Mouse (Mus musculus) MEL (cell line): ENCODE results near the gene Stmnd1.

Experiments used
- CTCF ChIP-seq, 3 experiments: IDR thresholded peaks in 2 of 3; conservative IDR thresholded peaks in 1 of 3; 2 replicates each; pipeline ENCODE4 v1.5.1; 2011 to 2012; ENCODE audit warnings: low read length in 3 of 3, low read depth in 2 of 3, mild to moderate bottlenecking in 2 of 3, improper control_type of control experiment in 1 of 3, inconsistent platforms in 1 of 3, mixed read lengths in 1 of 3, moderate library complexity in 1 of 3; ENCODE audit not compliant: control insufficient read depth in 1 of 3, insufficient read depth in 1 of 3, poor library complexity in 1 of 3, severe bottlenecking in 1 of 3
- ELF1 ChIP-seq: IDR thresholded peaks from 2 replicates; pipeline ENCODE4 v1.6.1; 2014; ENCODE audit warnings: low read depth, mild to moderate bottlenecking, inconsistent platforms, low read length, improper control_type of control experiment, moderate library complexity
- EP300 ChIP-seq, 2 experiments: IDR thresholded peaks; 2 replicates each; pipeline ENCODE4 v1.6.1; 2011; ENCODE audit warnings: improper control_type of control experiment in 2 of 2, low read length in 2 of 2, low read depth in 1 of 2, mild to moderate bottlenecking in 1 of 2
- GABPA ChIP-seq: IDR thresholded peaks from 2 replicates; pipeline ENCODE4 v1.6.1; 2012; ENCODE audit warnings: low read depth, mild to moderate bottlenecking, inconsistent platforms, low read length, improper control_type of control experiment, moderate library complexity
- GATA1 ChIP-seq: IDR thresholded peaks from 2 replicates; pipeline ENCODE4 v1.6.1; 2011; ENCODE audit warnings: low read depth, low read length, improper control_type of control experiment
- MAFK ChIP-seq: IDR thresholded peaks from 2 replicates; pipeline ENCODE4 v1.6.1; 2011; ENCODE audit warnings: low read depth, mild to moderate bottlenecking, low read length, improper control_type of control experiment, borderline replicate concordance
- MAX ChIP-seq: IDR thresholded peaks from 2 replicates; pipeline ENCODE4 v1.6.1; 2011; ENCODE audit warnings: low read length, improper control_type of control experiment
- MAZ ChIP-seq: IDR thresholded peaks from 2 replicates; pipeline ENCODE4 v1.6.1; 2012; ENCODE audit warnings: low read depth, mild to moderate bottlenecking, inconsistent platforms, low read length, improper control_type of control experiment
- MXI1 ChIP-seq: IDR thresholded peaks from 2 replicates; pipeline ENCODE4 v1.6.1; 2011; ENCODE audit warnings: mild to moderate bottlenecking, low read depth, low read length, improper control_type of control experiment
- POLR2A ChIP-seq, 2 experiments: IDR thresholded peaks; 2 replicates each; pipeline ENCODE4 v1.6.1; 2011 to 2012; ENCODE audit warnings: low read length in 2 of 2, mild to moderate bottlenecking in 2 of 2, control low read depth in 1 of 2, improper control_type of control experiment in 1 of 2, low read depth in 1 of 2, moderate library complexity in 1 of 2; ENCODE audit not compliant: control insufficient read depth in 1 of 2, insufficient read depth in 1 of 2, poor library complexity in 1 of 2
- POLR2AphosphoS2 ChIP-seq: IDR thresholded peaks from 2 replicates; pipeline ENCODE4 v1.6.1; 2011; ENCODE audit warnings: low read length, improper control_type of control experiment
- ZC3H11A ChIP-seq: IDR thresholded peaks from 2 replicates; pipeline ENCODE4 v1.6.1; 2012; ENCODE audit warnings: low read depth, mild to moderate bottlenecking, inconsistent platforms, low read length, improper control_type of control experiment
- ZKSCAN1 ChIP-seq: IDR thresholded peaks from 2 replicates; pipeline ENCODE4 v1.6.1; 2012; ENCODE audit warnings: low read depth, mild to moderate bottlenecking, inconsistent platforms, low read length, improper control_type of control experiment, moderate library complexity
- ZMIZ1 ChIP-seq: IDR thresholded peaks from 2 replicates; pipeline ENCODE4 v1.6.1; 2012; ENCODE audit warnings: low read depth, mild to moderate bottlenecking, inconsistent platforms, low read length, improper control_type of control experiment, moderate library complexity

DNA sequence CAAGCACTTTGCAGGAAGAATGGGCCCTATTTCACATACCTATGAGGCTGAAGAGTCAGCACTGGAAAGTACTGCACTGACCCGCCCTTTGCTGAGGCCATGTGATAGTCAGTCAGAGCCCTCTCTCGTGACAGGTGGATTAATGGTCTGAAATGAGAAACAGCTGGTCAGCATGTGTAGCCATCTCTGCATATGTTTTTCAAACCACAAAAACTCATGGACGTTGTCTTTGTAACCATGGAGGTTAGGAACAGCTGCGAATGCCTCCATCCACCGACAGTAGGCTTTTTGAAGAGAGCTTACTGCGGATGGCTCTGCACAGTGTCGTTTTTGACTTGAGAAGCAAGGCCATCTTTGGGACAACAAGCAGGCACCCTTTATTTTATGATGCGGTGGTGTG is 14.3 kb downstream of the Stmnd1 start:
- TF ChIP-seq CTCF (IDR thresholded peaks at IDR 0.05 in 2 of 3, conservative IDR thresholded peaks at IDR 0.05 in 1 of 3; ENCODE audit: control insufficient read depth in 1 of 3, insufficient read depth in 1 of 3, low read depth in 2 of 3, low read length in 3 of 3, poor library complexity in 1 of 3, severe bottlenecking in 1 of 3) (no peak), ZC3H11A (no peak), POLR2A (IDR thresholded peaks at IDR 0.05; ENCODE audit: control insufficient read depth in 1 of 2, insufficient read depth in 1 of 2, low read depth in 1 of 2, low read length in 2 of 2, poor library complexity in 1 of 2) (no peak), ZKSCAN1 (no peak), MXI1 (no peak), MAFK (no peak), ELF1 (no peak), POLR2AphosphoS2 (no peak), GATA1 (no peak), MAX (no peak), GABPA (no peak), EP300 (IDR thresholded peaks at IDR 0.05; ENCODE audit: low read depth in 1 of 2, low read length in 2 of 2) (no peak), ZMIZ1 (no peak), MAZ (no peak)
